Mouse (Mus musculus) E14TG2a.4 (cell line): ENCODE measurements at regions not wholly inside any gene's neighbourhood (a gene's known extent, or its start where the extent isn't known, plus 50 kb on each side); places are given as distances from the start of the nearest gene placed in this dataset.

Experiments used
- H3K27me3 ChIP-seq: 2 replicates; pipeline ENCODE4 v1.6.1; 2014; ENCODE audit warnings: low read length, control low read depth; ENCODE audit not compliant: insufficient read depth
- H3K36me3 ChIP-seq: 2 replicates; pipeline ENCODE4 v1.6.1; 2014; ENCODE audit warnings: low read length, control low read depth; ENCODE audit not compliant: insufficient read depth
- H3K4me1 ChIP-seq: replicated peaks from 2 replicates; pipeline ENCODE4 v1.6.1; 2014; ENCODE audit warnings: low read depth, low read length, control low read depth
- H3K4me3 ChIP-seq: replicated peaks from 2 replicates; pipeline ENCODE4 v1.5.1; 2014; ENCODE audit warnings: mild to moderate bottlenecking, low read length
- H3K9me3 ChIP-seq: 2 replicates; pipeline ENCODE4 v1.6.1; 2014; ENCODE audit warnings: low read length, control low read depth
- CTCF ChIP-seq: conservative IDR thresholded peaks from 2 replicates; pipeline ENCODE4 v1.5.1; 2014; ENCODE audit warnings: low read length
- NANOG ChIP-seq: IDR thresholded peaks from 2 replicates; pipeline ENCODE4 v1.6.1; 2014; ENCODE audit warnings: borderline replicate concordance, low read length, mixed read lengths
- POU5F1 ChIP-seq: IDR thresholded peaks from 2 replicates; pipeline ENCODE4 v1.6.1; 2014; ENCODE audit warnings: low read length, borderline replicate concordance

DNA sequence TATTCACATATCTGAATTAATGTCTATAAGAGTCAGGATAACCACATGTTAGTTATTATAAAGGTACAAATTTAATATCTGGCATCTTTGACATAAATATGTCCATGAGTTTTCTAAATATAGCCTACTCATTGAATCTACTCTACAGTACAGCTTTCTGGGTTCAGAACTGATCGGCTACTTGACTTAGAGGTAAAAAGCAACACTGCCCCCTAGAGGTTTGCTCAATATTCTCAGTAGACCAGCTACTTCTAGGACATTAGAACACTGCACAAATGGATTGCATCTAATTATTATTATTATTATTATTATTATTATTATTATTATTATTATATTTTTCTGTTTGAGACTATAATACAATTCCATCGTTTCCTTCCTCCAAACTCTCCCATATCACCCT is 418.8 kb upstream of the Tpm3-rs7 start:
- no peaks in the 10 kb centered on the region for H3K9me3 ChIP-seq

DNA sequence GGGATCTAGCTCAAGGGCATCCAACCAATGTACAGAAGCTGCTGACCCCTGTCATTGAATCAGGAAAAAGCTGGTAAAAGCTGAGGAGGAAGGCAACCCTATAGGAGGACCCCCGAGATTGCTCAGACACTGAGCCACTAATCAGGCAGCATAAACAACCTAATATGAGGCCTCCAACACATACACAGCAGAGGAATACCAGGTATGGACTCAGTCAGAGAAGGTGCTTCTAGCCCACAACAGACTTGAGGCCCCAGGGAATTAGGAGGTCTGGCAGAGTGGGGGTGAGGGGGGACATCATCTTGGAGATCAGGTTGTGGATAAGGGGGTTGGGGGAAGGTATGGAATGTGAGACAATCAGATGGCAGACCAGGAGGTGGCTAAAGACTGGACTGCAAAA is 413.2 kb upstream of the Tpm3-rs7 start:
- Histone ChIP-seq H3K9me3 (no peaks in the 10 kb centered on the region), H3K4me3 (no peak overlapping the region), H3K36me3 (no peaks in the 10 kb centered on the region), H3K27me3 (no peaks in the 10 kb centered on the region), H3K4me1 (no peaks in the 10 kb centered on the region)
- TF ChIP-seq POU5F1 (no peak), NANOG (no peak), CTCF (no peak)

More for the DNA sequence above, 418.8 kb upstream of the Tpm3-rs7 start:
- TF ChIP-seq NANOG = no peak
- TF ChIP-seq CTCF = peak; percentile 33
- no peak for TF ChIP-seq POU5F1
- H3K4me1 ChIP-seq = no peaks in the 10 kb centered on the region
- no peaks in the 10 kb centered on the region for H3K27me3 ChIP-seq
- no peaks in the 10 kb centered on the region for H3K36me3 ChIP-seq
- H3K4me3 ChIP-seq = no peak overlapping the region

DNA sequence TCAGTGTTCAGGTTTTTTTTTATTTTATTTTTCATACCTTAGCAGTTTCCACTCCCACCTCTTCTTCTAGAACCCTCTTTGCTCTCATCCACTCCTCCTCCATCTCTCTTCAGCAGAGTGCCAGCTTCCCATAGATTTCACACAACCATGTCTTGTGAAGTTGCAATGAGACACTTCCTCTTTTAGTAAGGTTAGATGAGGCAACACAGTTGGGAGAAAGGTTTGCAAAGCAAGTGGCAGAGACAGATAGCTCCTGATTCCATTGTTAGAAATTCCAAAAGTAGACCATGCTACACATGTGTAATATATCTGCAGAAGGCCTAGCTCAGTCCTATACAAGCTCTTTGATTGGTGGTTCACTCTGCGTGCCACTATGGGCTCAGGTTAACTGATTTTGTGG is 397.3 kb upstream of the Tpm3-rs7 start:
- no peaks in the 10 kb centered on the region for H3K27me3 ChIP-seq
- no peak overlapping the region for H3K4me3 ChIP-seq
- H3K36me3 ChIP-seq = no peaks in the 10 kb centered on the region
- H3K9me3 ChIP-seq = no peaks in the 10 kb centered on the region
- no peaks in the 10 kb centered on the region for H3K4me1 ChIP-seq
- no peak for TF ChIP-seq CTCF
- no peak for TF ChIP-seq POU5F1
- TF ChIP-seq NANOG = no peak
